Mouse (Mus musculus): Measurements from ENCODE around the gene Ffar3. TPM values are rescaled to one million over a fixed set of nuclear protein-coding genes. Genes with fewer than 3 reads are reported as not detected.

The Ffar3 gene
- polyA plus RNA-seq, 1 experiment from 2014 or later, result 0.12 TPM

- 54% methylated on average over 6 of the region's 6 CpGs for WGBS
- no peaks in the 10 kb centered on the region for H3K27me3 ChIP-seq (ENCODE audit: insufficient read depth, low read length)
- H3K36me3 ChIP-seq (ENCODE audit: insufficient read depth, low read length), result no peaks in the 10 kb centered on the region
- no peak for ATAC-seq (ENCODE audit: low FRiP score, low TSS enrichment)
- H3K9me3 ChIP-seq (ENCODE audit: low read length), result peaks cover 6% of the 10 kb centered on the region; the same call in 1 of the 2 replicates
- no peak overlapping the region for H3K4me2 ChIP-seq (replicated peaks; ENCODE audit: low read depth, low read length)
- no peak overlapping the region for H3K4me3 ChIP-seq (ENCODE audit: low read length)
- peaks cover 10% of the 10 kb centered on the region; the same call in 1 of the 2 replicates for H3K4me1 ChIP-seq (ENCODE audit: insufficient read depth, low read length)
- no peak overlapping the region for H3K9ac ChIP-seq (replicated peaks; ENCODE audit: low read length)
- no peak overlapping the region for H3K27ac ChIP-seq (ENCODE audit: low read length)
These were observed 45.7 kb downstream of the Ffar3 start for GRCm38 (mm10) chr7:30810319-30810718.

- Histone ChIP-seq H3K27me3 (ENCODE audit: insufficient read depth, low read length) (no peaks in the 10 kb centered on the region), H3K27ac (ENCODE audit: low read length) (no peak overlapping the region), H3K4me1 (ENCODE audit: insufficient read depth, low read length) (no peaks in the 10 kb centered on the region), H3K36me3 (ENCODE audit: insufficient read depth, low read length) (no peaks in the 10 kb centered on the region), H3K9ac (replicated peaks; ENCODE audit: low read length) (no peak overlapping the region), H3K4me2 (replicated peaks; ENCODE audit: low read depth, low read length) (no peak overlapping the region), H3K9me3 (ENCODE audit: low read length) (peaks cover 13% of the 10 kb centered on the region), H3K4me3 (ENCODE audit: low read length) (no peak overlapping the region)
- ATAC-seq (ENCODE audit: low FRiP score, low TSS enrichment), result no peak
- WGBS, result 51% methylated on average over 6 of the region's 6 CpGs
These were observed 50.1 kb downstream of the Ffar3 start for GRCm38 (mm10) chr7:30805924-30806323.

Other genes starting within 250 kb of the Ffar3 start
- gene Upk1a, start 243.3 kb downstream of the Ffar3 start, polyA plus RNA-seq (2015; fragmentation: Nextera tagmentation; extraction: Ambion mirVana), result 7.9 and 13.0 TPM in 2 replicates
- gene Cox6b1, start 230.0 kb downstream of the Ffar3 start, polyA plus RNA-seq (2015; fragmentation: Nextera tagmentation; extraction: Ambion mirVana), result 1,049 TPM in 2 replicates
- not detected in 2 replicates for gene Etv2, start 220.3 kb downstream of the Ffar3 start, polyA plus RNA-seq (2015; fragmentation: Nextera tagmentation; extraction: Ambion mirVana)
- gene Rbm42, start 205.9 kb downstream of the Ffar3 start, polyA plus RNA-seq (2015; fragmentation: Nextera tagmentation; extraction: Ambion mirVana), result 111 and 119 TPM in 2 replicates
- 59.4 and 67.0 TPM in 2 replicates for gene Haus5, start 191.2 kb downstream of the Ffar3 start, polyA plus RNA-seq (2015; fragmentation: Nextera tagmentation; extraction: Ambion mirVana)
- not detected in 2 replicates for gene Pmis2, start 184.6 kb downstream of the Ffar3 start, polyA plus RNA-seq (2015; fragmentation: Nextera tagmentation; extraction: Ambion mirVana)
- 0.40 and 0.51 TPM in 2 replicates for gene 2200002J24Rik, start 157.3 kb downstream of the Ffar3 start, polyA plus RNA-seq (2015; fragmentation: Nextera tagmentation; extraction: Ambion mirVana)
- 2.1 and 3.2 TPM in 2 replicates for gene Atp4a, start 144.0 kb downstream of the Ffar3 start, polyA plus RNA-seq (2015; fragmentation: Nextera tagmentation; extraction: Ambion mirVana)
- 209 and 225 TPM in 2 replicates for gene Tmem147, start 126.6 kb downstream of the Ffar3 start, polyA plus RNA-seq (2015; fragmentation: Nextera tagmentation; extraction: Ambion mirVana)
- gene Gapdhs, start 112.5 kb downstream of the Ffar3 start, polyA plus RNA-seq (2015; fragmentation: Nextera tagmentation; extraction: Ambion mirVana), result 0.21 and 0.45 TPM in 2 replicates
- 1.7 and 2.3 TPM in 2 replicates for gene Sbsn, start 104.7 kb downstream of the Ffar3 start, polyA plus RNA-seq (2015; fragmentation: Nextera tagmentation; extraction: Ambion mirVana)
- gene Dmkn, start 92.4 kb downstream of the Ffar3 start, polyA plus RNA-seq (2015; fragmentation: Nextera tagmentation; extraction: Ambion mirVana), result 0.89 and 1.2 TPM in 2 replicates
- 1.0 and 1.5 TPM in 2 replicates for gene Krtdap, start 68.3 kb downstream of the Ffar3 start, polyA plus RNA-seq (2015; fragmentation: Nextera tagmentation; extraction: Ambion mirVana)
- 0.28 and 0.30 TPM in 2 replicates for gene Ffar2, start 32.4 kb downstream of the Ffar3 start, polyA plus RNA-seq (2015; fragmentation: Nextera tagmentation; extraction: Ambion mirVana)
- gene Ffar1, start 5.4 kb upstream of the Ffar3 start, polyA plus RNA-seq (2015; fragmentation: Nextera tagmentation; extraction: Ambion mirVana), result not detected in 2 replicates
- 0.19 and 0.29 TPM in 2 replicates for gene Cd22, start 24.2 kb upstream of the Ffar3 start, polyA plus RNA-seq (2015; fragmentation: Nextera tagmentation; extraction: Ambion mirVana)
- gene Mag, start 58.7 kb upstream of the Ffar3 start, polyA plus RNA-seq (2015; fragmentation: Nextera tagmentation; extraction: Ambion mirVana), result 0.59 and 0.74 TPM in 2 replicates
- not detected in 2 replicates for gene Hamp2, start 68.5 kb upstream of the Ffar3 start, polyA plus RNA-seq (2015; fragmentation: Nextera tagmentation; extraction: Ambion mirVana)
- not detected in 2 replicates for gene Hamp, start 87.9 kb upstream of the Ffar3 start, polyA plus RNA-seq (2015; fragmentation: Nextera tagmentation; extraction: Ambion mirVana)
- 19.8 and 25.3 TPM in 2 replicates for gene Usf2, start 100.6 kb upstream of the Ffar3 start, polyA plus RNA-seq (2015; fragmentation: Nextera tagmentation; extraction: Ambion mirVana)
- gene Lsr, start 117.3 kb upstream of the Ffar3 start, polyA plus RNA-seq (2015; fragmentation: Nextera tagmentation; extraction: Ambion mirVana), result 72.5 and 73.5 TPM in 2 replicates
- gene Fam187b, start 117.6 kb upstream of the Ffar3 start, polyA plus RNA-seq (2015; fragmentation: Nextera tagmentation; extraction: Ambion mirVana), result 8.0 and 9.0 TPM in 2 replicates
- 32.6 and 34.0 TPM in 2 replicates for gene Fxyd5, start 186.3 kb upstream of the Ffar3 start, polyA plus RNA-seq (2015; fragmentation: Nextera tagmentation; extraction: Ambion mirVana)
- 11.1 and 11.4 TPM in 2 replicates for gene Fxyd7, start 195.3 kb upstream of the Ffar3 start, polyA plus RNA-seq (2015; fragmentation: Nextera tagmentation; extraction: Ambion mirVana)
- 45.7 and 48.3 TPM in 2 replicates for gene Fxyd1, start 201.0 kb upstream of the Ffar3 start, polyA plus RNA-seq (2015; fragmentation: Nextera tagmentation; extraction: Ambion mirVana)
- gene Lgi4, start 203.2 kb upstream of the Ffar3 start, polyA plus RNA-seq (2015; fragmentation: Nextera tagmentation; extraction: Ambion mirVana), result 0.32 and 0.33 TPM in 2 replicates
- 15.0 and 19.0 TPM in 2 replicates for gene Fxyd3, start 220.5 kb upstream of the Ffar3 start, polyA plus RNA-seq (2015; fragmentation: Nextera tagmentation; extraction: Ambion mirVana)

All from kidney, embryonic 16.5 days (tissue).